Mouse (Mus musculus): ENCODE results near the gene Jade1.

The Jade1 gene

DNA sequence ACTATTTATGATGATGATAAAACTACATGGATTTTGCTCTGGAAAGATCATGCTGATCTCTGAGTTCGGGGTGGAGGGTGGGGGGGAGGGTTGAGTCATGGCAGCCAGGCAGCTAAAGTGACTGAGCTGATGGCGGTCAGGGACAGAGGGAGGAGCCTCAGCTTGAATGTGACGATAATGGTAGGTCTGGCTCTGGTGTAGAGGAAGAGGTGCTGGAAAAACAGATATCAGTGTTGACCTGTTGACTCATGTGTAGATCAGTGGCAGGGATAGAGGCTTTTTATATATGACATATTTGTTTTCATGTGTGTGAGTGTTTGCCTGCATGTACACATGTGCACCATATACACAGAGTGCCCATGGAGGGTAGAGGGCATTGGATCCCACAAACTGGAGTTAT lies 3.9 kb upstream of the Jade1 start:
- peak; percentile 32 for DNase-seq (ENCODE audit: low spot score)

DNA sequence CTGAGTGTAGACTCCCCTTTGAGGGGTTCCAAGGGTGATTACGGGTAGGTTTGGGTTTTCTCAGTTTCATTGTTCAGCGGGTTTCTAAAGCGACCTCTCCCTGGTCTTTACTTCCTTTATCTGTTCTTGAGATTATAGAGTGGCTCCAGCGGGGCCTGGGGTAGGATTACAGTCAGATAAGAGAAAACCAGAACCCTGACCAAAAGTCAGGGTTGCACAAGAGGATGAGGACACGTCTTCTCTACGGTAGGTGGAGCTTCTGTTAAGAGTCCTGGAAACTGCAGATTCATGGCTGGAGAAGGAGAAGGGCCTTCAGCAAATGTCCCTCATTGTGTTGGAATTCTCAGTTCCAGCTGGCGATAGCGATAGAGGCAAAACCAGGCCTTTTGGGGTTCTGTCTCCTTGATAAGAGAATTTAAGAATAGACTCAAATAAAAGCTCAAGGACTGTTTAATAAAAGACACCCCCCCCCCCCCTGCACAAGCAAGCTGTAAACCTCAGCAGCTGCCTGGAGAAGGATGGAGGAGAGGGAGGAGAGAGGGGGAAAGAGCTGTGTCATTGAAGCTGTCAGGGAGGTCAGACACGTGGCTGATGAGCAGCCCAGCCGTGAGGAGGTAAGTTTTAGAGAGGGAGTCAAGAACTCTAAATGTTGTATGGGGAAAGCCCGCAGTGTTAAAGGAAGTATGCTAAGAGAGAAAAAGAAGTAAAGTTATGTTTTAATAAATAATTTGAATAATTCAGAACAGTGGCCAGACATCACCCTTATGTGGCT lies 2.6 kb upstream of the Jade1 start:
- no peak for DNase-seq (ENCODE audit: low spot score)

DNA sequence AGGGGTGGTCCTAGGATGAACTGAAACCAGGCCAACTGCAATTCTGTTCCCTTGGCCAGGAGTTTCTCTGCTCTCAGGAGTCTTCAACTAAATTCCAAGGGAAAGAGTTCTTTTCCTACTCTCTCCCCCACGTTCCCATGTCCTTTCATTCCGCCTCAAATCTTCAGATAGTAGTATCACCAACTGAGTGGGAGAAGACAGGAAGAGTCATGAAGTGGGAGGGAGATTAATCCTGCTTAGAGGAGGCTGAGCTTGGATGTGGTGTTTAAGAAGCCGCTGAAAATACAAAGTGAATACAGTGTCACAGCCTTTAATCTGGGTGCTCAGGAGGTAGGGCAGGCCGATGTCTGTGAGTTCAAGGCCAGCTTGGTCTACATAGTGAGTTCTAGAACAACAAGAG lies 1.9 kb upstream of the Jade1 start:
- DNase-seq (ENCODE audit: low spot score): no peak

DNA sequence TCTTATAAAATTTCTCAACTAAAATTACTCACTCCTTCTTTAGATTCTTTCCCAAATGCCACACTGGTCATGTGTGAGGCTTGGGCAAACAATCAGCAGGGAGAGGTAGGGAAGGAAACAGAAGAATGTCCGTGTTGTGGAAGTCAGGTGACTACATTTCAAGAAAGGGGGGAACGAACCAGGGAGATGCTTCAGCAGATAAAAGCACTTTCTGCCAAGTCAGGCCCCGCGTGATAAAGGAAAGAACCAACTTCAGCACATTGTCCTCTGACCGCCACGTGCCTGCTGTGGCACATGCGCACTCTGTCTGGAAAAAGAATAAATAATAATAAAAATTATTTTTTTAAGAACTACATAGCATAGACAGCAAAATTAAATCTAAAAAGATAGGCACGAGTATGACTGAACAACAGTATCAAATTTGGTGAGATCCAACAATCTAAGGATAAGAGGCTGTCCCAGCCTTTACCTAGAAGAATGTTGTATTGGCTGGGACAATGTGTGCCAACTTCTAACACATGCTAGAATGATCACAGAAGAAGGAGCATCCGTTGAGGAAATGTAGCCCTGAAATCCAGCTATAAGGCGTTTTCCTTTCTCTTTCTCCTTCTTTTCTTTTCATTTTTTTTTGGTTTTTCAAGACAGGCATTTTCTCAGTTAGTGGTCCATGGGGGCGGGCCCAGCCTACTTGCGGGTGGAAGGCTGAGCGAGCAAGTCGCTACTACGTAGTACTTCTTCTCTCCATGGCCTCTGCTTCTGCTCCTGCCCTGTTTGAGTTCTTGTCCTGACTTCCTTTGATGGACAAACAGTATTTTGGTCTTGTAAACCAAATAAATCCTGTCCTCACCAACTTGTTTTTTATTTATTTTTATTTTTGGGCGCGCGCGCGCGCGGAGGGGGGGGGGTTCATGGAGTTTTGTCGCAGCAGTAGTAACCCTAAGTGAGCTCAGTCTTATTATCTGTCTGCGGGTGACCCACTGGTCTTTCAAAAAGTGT lies 753 bp upstream of the Jade1 start:
- no peak for DNase-seq (ENCODE audit: low spot score)

DNA sequence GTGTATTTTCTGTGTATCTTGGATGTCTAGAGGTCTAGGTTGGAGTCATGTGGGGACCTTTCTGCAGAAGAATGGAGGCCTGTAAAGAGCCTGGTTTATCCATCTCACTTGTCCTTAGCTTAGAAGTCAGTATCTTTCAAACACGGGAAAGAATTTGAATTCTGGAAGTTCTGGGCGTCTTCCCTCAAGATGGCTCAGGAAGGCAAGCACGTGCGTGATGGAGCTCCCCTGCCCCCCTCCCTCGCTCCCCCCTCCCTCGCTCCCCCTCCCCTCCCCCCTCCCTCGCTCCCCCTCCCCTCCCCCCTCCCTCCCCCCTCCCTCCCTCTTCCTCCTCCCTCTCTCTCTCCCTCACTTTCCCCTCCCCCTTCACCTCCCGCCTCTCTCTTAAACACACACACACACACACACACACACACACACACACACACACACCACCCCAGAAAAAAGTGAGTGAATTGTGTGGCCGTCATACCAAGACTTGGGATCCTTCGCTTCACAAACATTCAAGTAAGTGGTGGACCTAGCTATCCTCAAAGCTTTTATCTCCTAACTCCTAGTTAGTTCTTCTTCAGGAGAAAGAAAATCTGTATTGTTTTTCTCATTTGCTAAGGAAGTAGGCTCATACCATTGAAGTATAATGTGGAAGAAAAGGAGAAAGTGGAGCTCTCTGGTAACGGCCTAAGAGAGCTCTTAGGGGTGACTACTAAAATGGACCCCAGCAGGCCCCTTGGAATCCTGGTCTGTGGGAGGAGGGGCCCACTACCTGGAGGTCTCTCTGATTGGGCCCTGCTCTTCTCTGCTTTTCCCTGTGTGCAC lies 1.1 kb downstream of the Jade1 start:
- DNase-seq (ENCODE audit: low spot score): no peak

DNA sequence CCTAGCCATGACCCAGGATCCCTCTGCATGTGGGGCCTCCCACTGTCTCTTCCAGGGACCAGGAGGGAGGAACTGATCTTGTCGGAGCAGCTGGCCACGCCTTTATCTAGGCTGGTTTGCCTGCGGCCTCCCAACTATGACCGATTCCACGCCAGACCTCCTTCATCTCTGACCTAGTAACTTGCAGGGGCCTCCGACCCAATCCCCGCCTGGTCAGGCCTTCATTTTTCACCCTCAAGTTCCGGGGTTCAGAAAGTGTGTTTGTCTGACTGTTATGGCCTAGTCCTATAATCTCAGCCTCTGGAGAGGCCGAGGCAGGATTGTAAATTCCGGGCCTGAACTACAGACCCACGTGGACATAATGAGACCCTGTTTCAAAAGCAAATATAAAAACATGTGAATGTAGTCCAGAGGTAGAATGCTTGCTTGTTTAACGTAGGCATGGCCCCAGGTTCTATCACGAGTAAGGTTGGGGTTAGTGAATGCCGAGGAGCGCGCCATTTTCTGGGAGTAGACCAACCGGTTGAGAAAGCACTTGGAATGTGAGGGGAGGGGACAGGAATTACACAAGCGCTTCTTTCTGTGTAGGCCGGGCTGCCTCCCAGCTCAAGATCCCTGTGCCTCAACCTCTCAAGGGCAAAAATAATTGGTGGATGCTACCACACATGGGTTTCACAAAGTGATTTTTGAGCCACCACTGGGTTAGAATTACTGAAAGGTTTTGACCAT lies 1.9 kb downstream of the Jade1 start:
- no peak for DNase-seq (ENCODE audit: low spot score)

DNA sequence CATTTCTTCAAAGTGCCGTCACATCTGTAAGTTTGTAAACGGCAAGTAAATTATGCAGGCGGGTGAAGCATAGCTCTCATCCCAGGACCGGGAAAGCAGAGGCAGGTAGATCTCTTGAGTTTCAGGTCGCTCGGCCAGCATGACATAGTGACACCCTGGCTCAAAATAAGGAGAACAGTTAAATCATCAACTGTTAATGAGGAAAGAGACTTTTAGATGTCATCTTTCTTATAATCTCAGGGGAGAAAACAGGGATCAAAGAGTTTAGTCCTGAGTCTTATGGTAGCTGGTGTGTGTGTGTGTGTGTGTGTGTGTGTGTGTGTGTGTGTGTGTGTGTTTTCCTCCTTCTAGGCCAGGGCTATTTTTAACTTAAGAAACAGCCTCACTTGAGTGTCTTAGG lies 5.0 kb downstream of the Jade1 start:
- no peak for DNase-seq (ENCODE audit: low spot score)

DNA sequence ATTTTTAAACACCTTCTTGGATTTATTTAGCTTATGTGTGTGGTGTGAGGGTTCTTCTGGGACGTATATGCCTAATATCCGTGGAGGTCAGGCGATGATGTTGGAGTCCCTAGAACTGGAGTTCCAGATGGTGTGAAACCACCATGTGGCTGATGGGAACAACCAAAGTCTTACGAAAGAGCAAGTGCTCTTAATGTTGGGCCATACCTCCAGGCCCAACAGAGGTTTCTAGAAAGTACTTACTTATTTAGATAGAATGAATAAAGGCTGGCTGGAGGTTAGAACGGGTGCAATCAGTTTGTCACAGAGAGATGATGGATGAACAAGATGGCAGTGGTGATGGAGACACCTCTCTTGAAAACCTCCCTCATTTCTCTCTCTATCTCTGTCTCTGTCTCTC lies 6.3 kb downstream of the Jade1 start:
- DNase-seq (ENCODE audit: low spot score): no peak

DNA sequence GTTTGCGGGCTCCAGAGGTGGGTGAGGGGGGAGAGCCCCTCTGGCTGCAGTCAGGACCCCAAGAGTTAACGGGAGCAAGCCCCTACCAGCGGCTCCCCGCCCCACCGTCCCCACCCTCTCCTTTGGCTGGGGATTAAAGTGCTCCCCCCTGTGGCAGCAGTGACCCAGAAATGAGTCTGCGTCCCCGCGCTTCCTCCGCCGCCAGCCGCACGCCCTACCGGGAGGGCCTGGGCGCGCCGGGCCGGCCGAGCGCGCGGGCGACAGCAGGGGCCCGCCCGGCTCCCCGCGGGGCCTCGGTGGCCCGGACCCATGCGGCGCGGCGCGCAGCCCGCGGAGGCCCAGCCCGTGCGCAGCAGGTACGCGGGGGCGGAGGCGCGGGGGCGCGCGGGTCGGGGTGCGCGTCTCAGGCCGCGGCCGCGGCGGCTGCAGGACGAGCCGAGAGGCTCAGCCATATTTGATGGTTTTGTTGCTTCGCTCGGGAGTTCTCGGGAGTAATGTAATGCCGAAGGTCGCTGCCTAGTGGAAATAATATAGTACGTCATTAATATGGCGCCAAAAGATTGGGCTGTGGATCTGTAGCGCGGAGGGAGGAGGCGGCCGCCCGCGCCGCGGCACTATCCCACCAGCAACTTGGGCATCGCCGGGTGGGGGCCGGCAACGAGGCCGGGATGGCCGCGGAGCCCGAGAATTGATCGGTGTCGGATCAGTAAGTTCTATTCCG lies 7.8 kb downstream of the Jade1 start:
- peak; percentile 62 for DNase-seq (ENCODE audit: low spot score)

DNA sequence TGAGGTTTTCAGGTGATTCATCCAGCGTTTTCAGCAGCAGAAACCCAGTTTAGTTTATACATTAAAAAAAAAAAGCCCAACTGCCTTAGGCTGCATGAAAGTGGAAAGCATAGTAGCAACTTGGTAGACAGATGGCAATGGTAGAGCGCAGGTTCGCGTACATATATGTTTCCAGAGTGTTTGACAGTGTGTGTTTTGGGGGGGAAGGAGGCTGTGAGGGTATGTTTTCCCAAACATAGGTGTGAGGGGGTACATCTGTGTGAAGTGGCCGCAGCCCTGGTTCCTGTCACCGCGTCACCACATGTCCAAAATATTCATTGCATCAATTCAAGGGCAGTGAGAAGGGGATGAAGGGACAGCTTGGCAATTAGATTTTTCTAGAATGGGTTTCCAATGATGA lies 8.5 kb downstream of the Jade1 start:
- peak; percentile 34 for DNase-seq (ENCODE audit: low spot score)

DNA sequence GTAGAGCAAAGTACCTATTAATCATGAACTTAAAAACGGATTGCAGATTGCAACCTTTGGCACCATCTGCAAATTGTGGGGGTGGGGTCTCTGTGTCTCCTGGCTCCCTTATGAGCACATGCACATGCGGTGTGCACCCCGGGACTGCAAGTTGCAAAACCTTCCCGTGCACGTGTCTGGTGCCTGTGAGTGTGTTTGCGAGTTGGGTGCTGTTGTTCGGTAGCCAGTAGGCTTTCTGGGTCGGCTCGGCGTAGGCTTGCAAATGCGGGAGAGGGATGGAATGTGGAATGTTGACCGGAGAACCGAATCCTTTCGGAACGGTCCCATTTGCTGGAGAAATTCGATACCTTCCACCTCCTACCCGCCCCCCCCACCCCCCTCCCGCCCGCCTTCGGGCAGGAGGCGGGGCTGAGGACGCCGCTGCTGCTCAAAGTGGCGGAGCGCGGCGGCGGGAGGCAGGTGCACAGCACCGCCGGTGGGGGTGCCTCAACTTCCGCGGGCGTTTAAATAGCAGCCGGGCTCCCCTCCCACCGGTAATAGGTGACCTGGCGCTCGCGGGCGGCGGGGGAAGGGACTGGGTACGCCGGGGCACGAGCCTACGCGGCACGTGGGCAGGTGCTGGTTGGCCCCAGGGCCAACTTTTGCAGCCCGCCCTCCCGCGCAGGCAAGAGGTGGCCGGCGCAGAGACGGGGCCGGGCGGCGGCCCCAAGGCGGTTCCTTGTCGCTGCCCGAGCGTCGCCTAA lies 9.1 kb downstream of the Jade1 start:
- peak; percentile 62 for DNase-seq (ENCODE audit: low spot score)

DNA sequence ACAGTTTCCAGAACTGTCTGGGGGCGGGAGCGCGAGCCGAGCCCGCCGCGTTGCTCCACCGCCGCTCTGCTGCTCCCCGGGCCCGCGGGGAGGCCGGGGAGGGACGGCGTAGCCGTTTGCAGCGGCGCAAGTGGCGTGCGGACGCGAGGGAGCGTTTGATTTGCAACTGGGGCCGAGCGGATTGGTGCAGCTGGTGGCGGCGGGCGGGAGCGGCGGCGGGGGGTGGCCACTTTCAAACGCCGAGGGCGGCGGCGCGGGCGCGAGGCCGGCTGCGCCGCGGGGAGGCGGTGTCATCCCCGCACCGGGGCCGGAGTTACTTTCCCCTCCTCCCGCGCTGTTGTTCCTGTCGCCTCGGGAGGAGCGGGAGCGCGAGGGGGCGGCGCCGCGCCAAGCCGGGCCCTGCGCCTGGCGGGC lies 9.9 kb downstream of the Jade1 start:
- DNase-seq (ENCODE audit: low spot score): peak; percentile 63

DNA sequence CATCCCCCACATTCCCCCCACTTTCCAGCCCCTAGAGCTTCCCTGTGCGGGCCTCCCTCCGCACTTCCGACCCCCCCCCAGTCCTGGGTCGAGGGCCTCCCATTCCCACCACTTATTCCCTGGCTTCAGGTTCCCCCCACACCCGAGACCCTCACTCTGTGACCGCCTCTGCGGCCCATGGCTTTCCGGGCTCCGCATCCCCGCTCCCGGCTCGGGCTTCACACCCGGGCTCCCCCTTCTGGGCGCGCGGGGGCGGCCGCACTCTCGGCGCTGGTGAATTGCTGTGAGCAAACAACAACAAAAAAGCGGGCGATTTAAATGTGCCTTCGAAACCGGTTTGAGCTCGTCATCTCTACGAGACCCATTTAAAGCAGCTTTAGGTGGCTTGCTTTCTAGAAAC lies 10.4 kb downstream of the Jade1 start:
- DNase-seq (ENCODE audit: low spot score): peak; percentile 50

DNA sequence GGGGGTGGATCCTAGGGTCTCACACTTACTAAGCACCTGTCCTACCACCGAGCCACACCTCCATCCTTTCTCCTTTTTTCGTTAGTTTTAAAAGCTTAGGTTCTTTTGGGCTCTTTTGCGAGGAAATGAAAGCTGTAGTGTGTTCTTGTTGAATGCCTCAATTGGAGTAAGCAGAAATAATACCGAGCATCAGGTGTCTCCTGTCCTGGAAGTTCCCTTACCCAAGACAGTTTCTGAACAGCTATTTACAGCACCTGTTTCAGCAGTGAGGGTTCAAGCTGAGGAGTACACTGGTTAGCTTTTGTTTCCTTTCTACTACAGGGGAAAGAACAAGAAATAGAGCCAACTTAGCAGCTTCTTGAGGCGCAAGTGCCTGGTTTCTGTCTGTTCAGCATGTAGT lies 14.4 kb downstream of the Jade1 start:
- no peak for DNase-seq (ENCODE audit: low spot score)

DNA sequence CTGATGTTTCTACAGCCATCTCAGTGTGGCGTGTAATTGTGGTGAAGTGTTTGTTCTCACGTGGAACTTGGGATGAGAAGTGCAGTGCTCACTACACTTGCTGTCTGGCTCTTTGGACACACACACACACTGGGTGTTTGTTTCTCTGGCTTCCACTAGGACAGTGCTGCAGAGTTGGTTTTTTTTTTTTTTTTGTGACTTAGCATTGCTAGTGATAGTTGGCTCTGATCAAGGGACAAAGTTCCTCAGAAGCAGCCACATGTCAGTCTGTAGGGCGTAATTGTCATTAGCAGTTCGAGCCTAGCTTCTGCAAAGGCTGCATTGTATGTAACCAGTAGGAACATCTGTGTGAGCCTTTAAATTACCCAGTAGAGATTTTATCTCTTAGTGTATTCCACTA lies 16.6 kb downstream of the Jade1 start:
- no peak for DNase-seq (ENCODE audit: low spot score)

DNA sequence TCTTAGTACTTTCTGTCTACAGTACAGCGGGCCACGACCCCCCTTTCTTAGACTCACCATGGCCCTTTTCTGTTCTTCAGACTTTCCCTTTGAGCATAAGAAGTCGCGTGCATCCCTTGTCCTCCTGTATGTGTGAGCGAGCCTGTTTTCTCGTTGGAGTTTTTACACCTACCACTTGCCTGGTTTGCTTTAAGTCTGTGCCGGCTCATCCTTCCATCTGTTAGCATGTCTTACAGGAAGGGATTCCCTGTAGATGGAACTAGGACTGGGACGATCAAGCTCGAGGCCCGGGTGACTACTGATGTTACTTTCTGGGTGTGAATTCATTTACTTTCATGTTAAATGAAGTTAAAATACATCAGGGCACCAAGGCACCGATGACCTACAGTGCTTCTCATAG lies 17.4 kb downstream of the Jade1 start:
- no peak for DNase-seq (ENCODE audit: low spot score)

DNA sequence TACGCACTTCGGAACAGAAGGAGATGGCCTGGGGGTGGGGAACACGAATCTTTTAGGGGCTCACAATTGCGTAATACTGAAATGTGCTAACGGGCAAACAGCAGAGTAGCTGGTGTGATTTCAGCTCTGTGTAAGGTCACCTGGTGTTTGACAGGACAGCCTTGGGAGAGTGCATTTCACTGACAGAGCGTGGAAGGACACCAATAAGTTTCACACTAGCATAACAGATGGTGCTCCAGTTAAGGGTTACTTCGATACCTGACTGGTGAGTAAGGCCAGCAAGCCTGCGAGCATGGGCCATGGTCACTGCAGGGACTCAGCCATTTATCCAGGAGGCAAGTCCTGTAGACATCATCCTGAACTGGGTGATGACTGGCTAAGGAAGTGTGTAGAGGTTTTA lies 18.7 kb downstream of the Jade1 start:
- no peak for DNase-seq (ENCODE audit: low spot score)

DNA sequence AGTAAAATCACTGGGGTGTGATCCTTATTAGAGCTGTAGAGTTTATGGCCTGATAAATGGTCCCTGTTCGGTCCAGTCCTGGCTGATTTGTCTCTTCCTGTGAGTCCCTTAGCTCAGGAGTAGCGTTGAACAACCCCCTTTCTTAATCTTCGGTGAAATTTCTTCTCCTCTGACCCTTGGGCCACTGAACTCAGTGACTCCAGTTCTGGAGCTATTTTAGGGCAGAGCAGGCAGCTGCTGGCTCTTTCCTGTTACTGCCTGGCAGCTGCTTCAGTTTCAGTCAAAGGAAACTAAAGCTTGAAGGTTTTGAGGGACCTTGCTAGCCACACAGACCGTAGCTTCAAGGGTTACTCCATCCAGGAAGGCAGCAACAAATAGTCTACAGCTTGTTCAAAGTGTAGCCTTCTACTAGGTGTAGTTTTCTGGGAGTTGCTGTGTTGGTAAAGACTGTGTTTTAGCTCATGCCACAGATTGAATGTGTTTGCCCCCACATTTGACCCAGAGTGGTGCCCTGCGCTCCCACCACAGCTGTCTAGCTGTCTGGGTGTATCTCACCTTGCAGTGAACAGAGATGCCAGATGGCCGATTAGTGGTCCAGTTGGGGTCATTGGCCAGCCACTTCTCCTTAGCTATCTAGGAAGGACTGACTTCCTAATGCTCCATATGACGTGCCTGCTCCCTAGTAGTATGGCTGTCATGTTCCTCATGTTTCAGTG lies 19.3 kb downstream of the Jade1 start:
- DNase-seq (ENCODE audit: low spot score): no peak

DNA sequence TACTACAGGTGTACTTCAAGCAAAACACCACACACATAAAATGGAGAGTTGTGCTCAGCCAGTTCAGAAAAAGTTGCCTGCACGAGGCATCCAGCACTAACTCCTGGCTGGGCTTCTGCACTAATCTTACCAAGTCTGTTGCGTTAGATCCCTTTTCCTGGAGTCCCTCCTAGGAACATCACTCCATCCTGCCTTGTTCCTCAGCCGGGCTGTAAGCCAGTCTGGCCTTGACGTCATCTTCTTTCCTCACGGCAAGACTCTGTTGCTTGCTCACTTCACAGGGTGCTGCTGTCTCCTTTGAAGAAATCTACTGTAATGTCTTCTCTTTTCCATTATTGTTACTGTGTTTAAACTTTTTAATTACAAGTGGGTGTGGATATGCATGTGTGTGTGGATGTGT lies 20.4 kb downstream of the Jade1 start:
- no peak for DNase-seq (ENCODE audit: low spot score)

DNA sequence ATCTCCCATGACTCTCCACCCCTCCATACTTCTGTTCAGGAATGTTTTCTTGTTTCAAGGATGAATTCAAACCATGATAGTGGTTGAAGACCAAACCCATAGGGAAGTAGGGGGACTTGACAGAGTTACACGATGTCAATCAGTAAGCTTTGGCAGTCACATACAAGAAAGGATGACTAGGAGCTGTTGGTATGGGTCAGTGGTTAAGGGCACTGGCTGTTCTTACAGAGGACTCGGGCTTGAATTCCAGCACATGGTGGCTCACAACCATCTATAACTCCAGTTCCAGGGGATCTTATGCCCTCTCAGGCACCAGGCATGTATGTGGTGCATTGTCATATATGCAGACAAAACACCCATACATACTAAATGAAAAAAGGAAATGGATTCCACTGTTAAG lies 21.7 kb downstream of the Jade1 start:
- DNase-seq (ENCODE audit: low spot score): no peak

All from c-Kit-positive CD71-positive TER-119-positive erythroid progenitor cells, embryonic 14.5 days (primary cell).